Mouse (Mus musculus) CD4-positive naive resting alpha-beta T cell, adult 76 days (primary cell): ENCODE measurements around the gene Pigt. TPM values are rescaled to one million over a fixed set of nuclear protein-coding genes. Genes with fewer than 3 reads are reported as not detected.

Experiments used
- total RNA-seq: library from RNA; stranded (reverse); gene quantifications from one replicate; pipeline ENCODE4 v1.2.4, GENCODE M21; 2023

The Pigt gene
- 67.9 TPM for total RNA-seq

DNA sequence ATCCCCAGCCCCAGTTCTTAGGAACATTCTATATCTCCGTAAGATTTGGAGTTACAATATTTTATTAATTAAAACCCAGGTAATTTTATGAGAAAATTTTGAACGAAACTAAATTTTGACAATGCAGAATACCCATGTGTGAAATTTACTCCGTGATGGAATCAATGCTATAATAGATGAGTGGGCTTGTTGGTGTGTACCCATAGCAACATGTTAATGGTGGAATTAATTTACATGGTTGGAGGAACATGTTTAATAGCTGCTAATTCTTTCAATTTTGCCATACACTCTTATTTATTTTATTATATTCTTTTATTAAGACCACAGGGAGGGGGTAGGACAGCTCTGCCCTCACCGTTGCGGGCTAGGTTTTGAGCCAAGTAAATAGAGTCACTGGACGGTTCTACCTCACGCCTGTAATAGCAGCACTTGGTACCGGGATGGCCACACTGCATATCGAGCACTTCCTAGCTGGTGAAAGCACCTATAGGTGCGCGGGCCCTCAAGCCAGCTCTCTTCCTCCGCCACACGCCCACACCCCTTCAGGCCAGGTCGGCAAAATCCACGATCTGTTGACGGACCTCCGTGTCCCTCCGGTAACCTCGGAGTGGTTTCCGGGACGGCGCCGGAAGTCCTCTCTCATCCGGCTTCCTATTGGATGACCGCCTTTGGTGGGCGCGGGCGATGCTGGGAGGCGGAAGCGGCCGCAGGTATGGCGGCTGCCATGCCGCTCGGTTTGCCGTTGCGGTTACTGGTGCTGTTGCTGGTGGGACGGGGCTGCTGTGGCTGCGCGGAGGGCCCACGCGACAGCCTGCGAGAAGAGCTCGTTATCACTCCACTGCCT is at the start of gene Pigt:
TSS of gene Pigt (plus strand) at position 674 of the 844 bp plus-strand sequence.

DNA sequence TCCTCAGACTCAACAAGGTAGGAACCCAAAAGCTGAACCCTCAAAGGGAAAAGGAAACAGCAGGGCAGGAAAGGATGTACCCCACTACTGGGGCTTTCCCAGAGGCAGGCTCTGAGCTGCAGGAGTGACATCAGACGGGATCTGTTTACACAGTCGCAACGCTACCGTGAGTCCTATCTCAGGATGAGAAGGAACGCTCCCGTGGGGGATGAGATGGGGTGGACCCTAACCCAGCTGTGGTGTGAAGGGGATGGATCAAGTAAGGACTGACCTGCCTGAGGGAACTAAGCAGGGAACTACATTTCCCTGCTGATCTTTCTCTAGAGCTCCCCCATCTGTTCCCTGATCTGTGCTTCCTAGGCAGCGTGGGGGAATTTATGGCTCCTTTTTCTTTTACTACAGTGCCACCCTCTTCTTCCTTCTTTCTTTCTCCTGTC is 40.4 kb upstream of the Pigt start, which contains the start of gene Sys1:
TSS of gene Sys1 (plus strand) at position 101 of the 437 bp plus-strand sequence.

DNA sequence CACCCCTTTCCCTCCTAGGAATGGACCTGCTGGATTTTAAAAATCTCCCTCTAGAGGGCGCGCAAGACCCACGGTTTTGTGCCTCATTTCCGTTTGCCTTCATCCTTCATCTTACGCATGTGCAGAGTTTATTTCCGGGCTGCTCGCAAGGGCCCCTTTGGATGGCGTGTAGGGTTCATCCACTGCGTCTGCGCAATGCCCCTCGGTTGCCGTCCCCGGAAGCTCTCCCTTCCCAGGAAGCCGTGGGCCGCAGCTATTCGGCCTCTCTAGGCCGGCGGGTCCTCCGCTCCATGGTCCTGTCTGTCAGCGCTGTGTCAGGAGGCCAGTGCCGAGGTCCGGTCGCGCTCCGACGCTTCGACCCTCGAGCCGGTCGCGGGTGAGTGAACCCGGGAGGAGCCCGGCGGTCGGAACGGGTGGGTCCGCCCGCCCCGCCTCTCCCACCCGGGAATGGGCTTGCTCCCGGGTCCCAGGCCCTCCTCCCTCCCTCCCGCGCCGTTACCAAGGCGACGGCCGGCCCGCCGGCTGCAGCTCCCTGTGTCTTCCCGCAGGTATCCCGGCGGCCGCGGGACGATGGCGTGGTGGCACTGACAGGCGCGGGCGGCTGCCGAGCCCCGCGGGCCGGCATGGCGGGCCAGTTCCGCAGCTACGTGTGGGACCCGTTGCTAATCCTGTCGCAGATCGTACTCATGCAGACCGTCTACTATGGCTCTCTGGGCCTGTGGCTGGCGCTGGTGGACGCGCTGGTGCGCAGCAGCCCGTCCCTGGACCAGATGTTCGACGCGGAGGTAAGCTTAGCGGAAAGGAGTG is 36.4 kb upstream of the Pigt start, which contains the start of gene Gm20458:
TSS of gene Gm20458 (plus strand) at position 223 of the 807 bp plus-strand sequence.

DNA sequence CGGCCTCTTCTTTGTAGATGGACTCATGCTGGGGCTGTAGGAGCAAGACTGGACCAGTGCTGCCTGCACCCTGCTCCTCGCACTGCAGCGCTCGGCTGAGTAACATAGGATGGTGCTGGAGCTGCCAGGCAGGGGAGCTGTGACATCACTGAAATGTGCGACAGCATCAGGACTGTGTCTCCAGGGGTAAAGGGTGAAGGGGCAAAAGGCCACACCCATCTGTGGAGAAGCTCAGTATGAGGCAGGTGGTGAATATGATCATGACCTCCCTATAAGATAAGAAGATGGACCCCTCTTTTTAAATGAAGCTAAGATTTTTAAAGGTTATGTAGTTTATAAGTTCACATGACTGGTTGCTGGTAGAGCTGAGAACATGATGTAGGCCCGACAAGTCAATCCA is 23.7 kb upstream of the Pigt start, which contains the start of gene Trp53tg5:
TSS of gene Trp53tg5 (minus strand) at position 101 of the 400 bp plus-strand sequence.

DNA sequence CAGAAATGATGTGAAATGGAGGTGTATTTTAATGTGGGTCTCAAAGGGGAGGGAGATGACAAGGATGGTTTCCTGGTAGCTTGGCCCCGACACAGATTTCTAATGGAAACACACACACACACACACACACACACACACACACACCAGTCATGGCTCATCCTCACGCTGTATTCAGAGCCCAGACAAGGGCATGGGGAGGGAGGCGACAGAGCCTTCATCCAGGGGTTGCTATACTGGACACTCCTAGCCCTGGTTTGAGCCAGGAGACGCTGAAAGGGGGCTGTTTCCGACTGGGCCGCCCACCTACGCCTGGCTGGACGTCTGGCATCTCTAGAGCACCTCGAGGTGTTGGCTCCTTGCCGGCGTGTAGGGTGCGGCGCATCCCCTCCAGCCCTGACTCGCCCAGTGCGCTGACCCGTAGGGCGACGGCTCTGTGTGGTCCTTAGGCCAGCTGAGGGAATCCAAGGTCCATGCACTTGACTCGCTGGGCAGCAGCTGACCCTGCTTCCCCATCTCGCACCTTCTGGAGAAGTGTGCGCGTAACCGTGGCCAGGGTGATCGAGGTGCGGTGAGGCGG is 11.6 kb upstream of the Pigt start, which contains the start of gene Dbndd2:
TSS of gene Dbndd2 (plus strand) at position 426 of the 577 bp plus-strand sequence.

Other genes with a start within 250 kb of the Pigt start
- gene Svs3b, start 240.9 kb upstream of the Pigt start, total RNA-seq, result not detected
- gene Svs4, start 219.1 kb upstream of the Pigt start, total RNA-seq, result not detected
- not detected for gene Svs3a, start 208.3 kb upstream of the Pigt start, total RNA-seq
- not detected for gene Svs6, start 180.8 kb upstream of the Pigt start, total RNA-seq
- not detected for gene Svs5, start 164.8 kb upstream of the Pigt start, total RNA-seq
- 7.1 TPM for gene Slpi, start 108.4 kb upstream of the Pigt start, total RNA-seq
- gene Rbpjl, start 94.4 kb upstream of the Pigt start, total RNA-seq, result not detected
- not detected for gene Matn4, start 92.4 kb upstream of the Pigt start, total RNA-seq
- gene Sdc4, start 53.6 kb upstream of the Pigt start, total RNA-seq, result 12.5 TPM
- 55.4 TPM for gene Sys1, start 40.6 kb upstream of the Pigt start, total RNA-seq
- 0.56 TPM for gene Gm20458, start 36.6 kb upstream of the Pigt start, total RNA-seq
- not detected for gene Trp53tg5, start 23.8 kb upstream of the Pigt start, total RNA-seq
- gene Dbndd2, start 11.4 kb upstream of the Pigt start, total RNA-seq, result 4.5 TPM
- not detected for gene Wfdc2, start 64.9 kb downstream of the Pigt start, total RNA-seq
- gene Spint3, start 75.9 kb downstream of the Pigt start, total RNA-seq, result not detected
- gene Wfdc6a, start 87.9 kb downstream of the Pigt start, total RNA-seq, result not detected
- gene Eppin, start 96.1 kb downstream of the Pigt start, total RNA-seq, result not detected
- not detected for gene Wfdc6b, start 116.0 kb downstream of the Pigt start, total RNA-seq
- not detected for gene Wfdc8, start 116.1 kb downstream of the Pigt start, total RNA-seq
- gene Wfdc16, start 141.3 kb downstream of the Pigt start, total RNA-seq, result not detected
- gene Wfdc10, start 158.5 kb downstream of the Pigt start, total RNA-seq, result not detected
- not detected for gene Wfdc9, start 159.1 kb downstream of the Pigt start, total RNA-seq
- not detected for gene Wfdc11, start 176.6 kb downstream of the Pigt start, total RNA-seq
- not detected for gene Wfdc13, start 187.6 kb downstream of the Pigt start, total RNA-seq
- not detected for gene Spint4, start 201.0 kb downstream of the Pigt start, total RNA-seq
- not detected for gene Spint5, start 217.8 kb downstream of the Pigt start, total RNA-seq
- not detected for gene Wfdc3, start 248.4 kb downstream of the Pigt start, total RNA-seq
- gene Dnttip1, start 248.5 kb downstream of the Pigt start, total RNA-seq, result 49.4 TPM